Mouse (Mus musculus): Measurements from ENCODE around the gene Hist1h4c.

DNA sequence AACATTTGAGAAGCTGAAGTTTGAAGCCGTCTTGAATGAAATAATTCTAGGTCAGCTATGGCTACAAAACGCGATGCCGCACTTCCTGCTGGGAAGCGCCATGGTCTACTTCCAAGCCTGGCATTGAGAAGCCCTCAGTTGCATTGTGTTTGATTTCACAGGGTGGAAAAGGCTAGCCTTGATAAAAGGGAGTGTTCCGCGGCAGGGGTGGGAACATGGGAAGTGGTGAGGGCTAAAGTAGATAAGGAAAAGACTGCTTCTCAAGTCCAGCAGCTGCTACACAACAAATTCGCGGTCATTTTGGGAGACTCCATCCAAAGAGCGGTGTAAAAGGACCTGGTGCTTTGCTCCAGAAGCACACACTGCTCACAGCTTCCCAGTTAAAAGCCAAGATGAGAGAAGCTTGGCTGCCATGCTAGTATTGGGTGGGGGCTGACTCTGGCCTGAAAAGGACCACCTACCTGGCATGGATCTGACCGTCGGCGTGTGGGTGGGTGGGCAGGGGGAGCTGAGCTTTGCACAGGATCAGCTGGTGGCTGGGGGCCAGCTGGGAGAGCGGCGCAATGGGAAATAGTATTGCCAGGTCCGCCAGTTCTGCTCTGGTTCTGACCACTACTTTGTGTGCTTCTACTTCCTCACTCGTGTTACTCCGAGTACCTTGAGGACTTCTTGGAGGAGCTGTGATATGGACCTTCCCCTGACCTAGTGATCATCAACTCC is 30.4 kb upstream of the Hist1h4c start:
- TF ChIP-seq USF1 (IDR thresholded peaks at IDR 0.05; ENCODE audit: low read depth) (no peak), POLR2A (IDR thresholded peaks at IDR 0.05; ENCODE audit: insufficient read length, low read depth) (no peak), CEBPB (IDR thresholded peaks at IDR 0.05; ENCODE audit: insufficient read depth, poor library complexity, severe bottlenecking) (no peak), MYOG (IDR thresholded peaks at IDR 0.05; ENCODE audit: control insufficient read depth in 1 of 3, insufficient read depth in 1 of 3, insufficient read length in 2 of 3, low read depth in 2 of 3) (no peak), MAX (IDR thresholded peaks at IDR 0.05; ENCODE audit: low read depth) (no peak)

All from myocyte (in vitro differentiated cells).